Comparison of ENCODE assay signal across 10 mouse cellular contexts in the genomic region with DNA sequence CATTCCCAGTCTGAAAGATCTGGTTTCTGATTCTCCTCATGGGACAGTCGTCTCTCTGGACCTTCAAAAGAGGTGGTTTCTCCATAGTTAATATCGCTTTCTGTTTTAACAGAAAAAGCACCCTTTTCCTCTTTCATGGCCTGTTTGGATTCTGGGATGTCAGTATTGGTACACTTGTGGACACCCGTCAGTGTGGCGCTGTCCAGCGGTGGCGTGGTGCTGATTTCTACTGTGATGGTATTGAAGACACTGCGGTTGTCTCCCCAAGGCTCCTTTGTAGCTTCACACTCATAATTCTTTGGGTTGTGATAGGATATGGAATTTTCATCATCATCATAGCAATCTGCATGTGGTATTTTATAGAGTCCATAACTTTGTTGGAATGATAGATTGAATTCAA. TPM values are rescaled to one million over a fixed set of nuclear protein-coding genes. Genes with fewer than 3 reads are reported as not detected.
A peak's percentile ranks its signal among the peaks of the same experiment; 100 is the strongest.
DNase-seq lines count a peak whose midpoint lies in the region; ATAC-seq and TF ChIP-seq lines count a peak whose summit lies in the region.
"Had no signal": no experiment of that assay in that cellular context is flagged by ENCODE, and none has a peak within 500 bp of the region (broad histone marks: within the 10 kb centered on the region; RNA-seq: fewer than 3 reads in every experiment).

No protein-coding gene starts in this region.

- no peak for TF ChIP-seq CTCF in lung, embryonic 14.5 days (IDR thresholded peaks at IDR 0.05; ENCODE audit: low read depth)

- WGBS in lung, embryonic 14.5 days, result 22% methylated on average over 7 of the region's 7 CpGs
- 20% methylated on average over 7 of the region's 7 CpGs for WGBS in neural tube, embryonic 11.5 days

- no peak overlapping the region for H3K4me2 ChIP-seq in lung, embryonic 14.5 days
- no peak overlapping the region for H3K4me2 ChIP-seq in neural tube, embryonic 11.5 days (ENCODE audit: low read depth)

- DNase-seq in adrenal gland, postnatal 14 days, result peak; percentile 57
- no peak for DNase-seq in adrenal gland, adult 18-20 months (ENCODE audit: low spot score in 2 of 2)
- peak; percentile 84 for DNase-seq in lung, embryonic 14.5 days
- DNase-seq in lung, postnatal 25 days (ENCODE audit: low spot score), result no peak
- DNase-seq in embryo, embryonic 11 days, result peak; percentile 67
- DNase-seq in neural tube, embryonic 11.5 days (ENCODE audit: low spot score), result peak; percentile 51
- no peak for DNase-seq in layer of hippocampus, postnatal 25 days (ENCODE audit: extremely low spot score in 1 of 2, low spot score in 1 of 2)
- no peak for DNase-seq in spleen, postnatal 36 days (ENCODE audit: low spot score in 2 of 2)

- H3K9me3 ChIP-seq in lung, embryonic 14.5 days (ENCODE audit: low read depth, low read length), result no peaks in the 10 kb centered on the region
- no peaks in the 10 kb centered on the region for H3K9me3 ChIP-seq in neural tube, embryonic 11.5 days (ENCODE audit: control insufficient read depth, low read length)

- H3K4me1 ChIP-seq in lung, embryonic 14.5 days (ENCODE audit: insufficient read depth), result no peaks in the 10 kb centered on the region
- H3K4me1 ChIP-seq in neural tube, embryonic 11.5 days (ENCODE audit: control insufficient read depth, insufficient read depth, low read length), result no peaks in the 10 kb centered on the region

- H3K36me3 ChIP-seq in lung, embryonic 14.5 days (ENCODE audit: insufficient read depth), result no peaks in the 10 kb centered on the region
- no peaks in the 10 kb centered on the region for H3K36me3 ChIP-seq in neural tube, embryonic 11.5 days (ENCODE audit: control insufficient read depth, insufficient read depth, low read length)

- H3K27me3 ChIP-seq in lung, embryonic 14.5 days (ENCODE audit: insufficient read depth, low read length), result no peaks in the 10 kb centered on the region
- no peaks in the 10 kb centered on the region for H3K27me3 ChIP-seq in neural tube, embryonic 11.5 days (ENCODE audit: control insufficient read depth, insufficient read depth, low read length)

- no peak overlapping the region for H3K4me3 ChIP-seq in lung, embryonic 14.5 days (ENCODE audit: low read depth, low read length)
- H3K4me3 ChIP-seq in neural tube, embryonic 11.5 days (ENCODE audit: low read depth, low read length), result no peak overlapping the region

- no peak overlapping the region for H3K9ac ChIP-seq in lung, embryonic 14.5 days
- no peak overlapping the region for H3K9ac ChIP-seq in neural tube, embryonic 11.5 days (ENCODE audit: low read length)

- no peak overlapping the region for H3K27ac ChIP-seq in lung, embryonic 14.5 days (ENCODE audit: low read depth)
- H3K27ac ChIP-seq in neural tube, embryonic 11.5 days (ENCODE audit: low read depth, low read length), result no peak overlapping the region

- ATAC-seq in lung, embryonic 14.5 days (ENCODE audit: insufficient read depth), result no peak
- no peak for ATAC-seq in neural tube, embryonic 11.5 days (ENCODE audit: insufficient read depth, low FRiP score, low TSS enrichment)

RNA-seq across cellular contexts. Expression of a gene that starts 10.1 kb away (rescaled TPM):
- not detected in 2 replicates for total RNA-seq in adrenal gland, postnatal 14 days (2021)
- total RNA-seq in adrenal gland, adult 18-20 months (2021), result not detected
- 0.05 TPM in 1 of 2 replicates, not detected in the other for polyA plus RNA-seq in lung, embryonic 14.5 days (2014; fragmentation: Nextera tagmentation; extraction: Ambion mirVana)
- 0.34 and 0.56 TPM in 2 replicates for polyA plus RNA-seq in neural tube, embryonic 11.5 days (2014; fragmentation: Nextera tagmentation; extraction: Ambion mirVana)
- 1 to 10 TPM in 1 of 2 experiments, under 1 TPM in 1; 0.81 to 1.2 TPM for total RNA-seq in layer of hippocampus, postnatal 25 days (2021)
- total RNA-seq: gastrocnemius, postnatal 4 days had no signal
- polyA plus RNA-seq: urinary bladder, adult 2 months had no signal

Comparison
In these comparisons a context has a peak if more than half of its experiments do, and no peak if none do; other contexts are left out.
1. DNase-seq: peak in adrenal gland, postnatal 14 days (single experiment), lung, embryonic 14.5 days (single experiment), embryo, embryonic 11 days (single experiment) and neural tube, embryonic 11.5 days (single experiment); none in adrenal gland, adult 18-20 months (0 of 2), lung, postnatal 25 days (single experiment), layer of hippocampus, postnatal 25 days (0 of 2) and spleen, postnatal 36 days (0 of 2).